Mouse (Mus musculus): ENCODE results near the gene Rflna.

Gene Rflna

GRCm38 (mm10) chr5:125052603-125053488 is 49.8 kb downstream of the Rflna start:
- peak in 1 of 2 experiments; percentile 90 for DNase-seq (ENCODE audit: low spot score in 2 of 2)

- DNase-seq (ENCODE audit: low spot score in 2 of 2): no peak
Measured at GRCm38 (mm10) chr5:125053661-125054060, 50.6 kb downstream of the Rflna start.

DNA sequence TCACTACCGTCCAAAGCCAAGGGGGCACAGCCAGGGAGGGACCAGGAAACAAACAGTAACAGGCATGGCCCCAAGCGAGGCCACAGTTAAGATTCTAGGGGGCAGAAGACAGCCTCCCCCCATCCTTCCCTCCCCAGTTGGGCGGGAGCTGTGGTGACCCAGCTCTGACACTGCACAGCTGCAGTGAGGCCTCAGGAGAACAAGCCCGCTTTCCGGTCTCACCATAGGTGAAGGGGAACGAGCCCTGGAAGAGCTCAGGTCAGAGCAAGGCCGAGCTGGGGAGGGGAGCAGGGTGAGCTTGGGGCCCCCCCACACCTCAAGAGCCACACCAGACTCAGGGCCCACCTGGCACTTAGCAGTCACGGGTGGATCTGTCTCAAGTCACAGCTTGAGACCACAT is 52.9 kb downstream of the Rflna start:
- no peak for DNase-seq (ENCODE audit: low spot score in 2 of 2)

DNA sequence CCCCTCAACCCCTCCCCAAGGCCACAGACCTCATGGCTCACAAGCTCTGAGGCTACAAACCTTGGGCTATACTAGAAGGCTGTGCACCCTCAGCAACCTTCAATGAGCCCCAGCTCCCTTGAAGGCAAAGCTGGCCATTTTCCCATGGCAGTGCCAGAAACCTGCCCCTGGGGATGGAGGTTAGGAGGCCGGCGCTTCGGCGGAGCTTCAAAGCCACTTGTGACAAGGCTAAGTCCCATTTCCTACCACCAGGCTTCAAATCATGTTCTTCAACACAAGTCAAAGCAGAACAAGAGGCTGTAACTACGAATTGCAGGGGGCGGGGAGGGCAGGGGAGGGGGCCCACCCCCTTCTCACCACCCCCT is 53.3 kb downstream of the Rflna start:
- no peak for DNase-seq (ENCODE audit: low spot score in 2 of 2)

DNA sequence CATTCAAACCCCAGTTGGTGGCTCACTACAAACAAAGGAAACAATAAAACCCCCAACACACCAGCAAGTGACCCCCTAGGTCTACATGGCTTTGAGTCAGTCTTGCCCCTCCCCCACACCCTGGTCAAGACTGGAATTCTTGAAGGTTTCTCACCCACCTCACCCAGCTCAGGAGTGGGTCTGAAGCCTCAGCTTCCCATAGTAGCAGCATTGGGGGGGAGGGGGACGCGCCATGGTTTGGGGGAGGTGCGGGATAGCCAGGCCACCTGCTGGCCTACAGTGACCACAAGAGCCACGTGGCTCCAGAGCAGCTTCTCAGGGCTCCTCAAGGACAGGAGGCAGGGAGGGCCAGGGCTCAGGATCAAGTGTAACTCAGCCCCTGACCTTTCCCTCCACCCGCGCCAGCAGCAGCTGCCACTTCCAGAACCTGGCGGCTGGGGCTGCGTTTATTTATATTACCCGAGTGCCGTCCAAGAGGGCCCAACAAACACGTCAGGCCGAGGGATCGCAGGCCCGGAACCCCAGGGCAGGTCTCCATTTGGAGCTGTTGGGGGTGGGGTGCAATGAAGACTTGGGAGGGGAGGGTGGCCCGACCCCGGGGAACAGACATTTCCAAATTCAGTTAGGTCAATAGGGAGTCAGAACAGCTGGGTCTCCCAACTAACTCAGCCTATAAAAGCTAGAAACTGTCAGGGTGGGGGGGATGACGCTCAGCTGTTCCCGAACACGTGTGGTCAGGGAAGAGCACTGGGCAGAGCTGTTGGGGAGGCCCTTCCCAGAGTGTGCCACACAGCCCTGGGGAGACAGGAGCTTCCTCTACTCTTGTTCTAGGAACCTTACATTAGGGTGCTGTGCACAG is 53.9 kb downstream of the Rflna start:
- no peak for DNase-seq (ENCODE audit: low spot score in 2 of 2)

DNA sequence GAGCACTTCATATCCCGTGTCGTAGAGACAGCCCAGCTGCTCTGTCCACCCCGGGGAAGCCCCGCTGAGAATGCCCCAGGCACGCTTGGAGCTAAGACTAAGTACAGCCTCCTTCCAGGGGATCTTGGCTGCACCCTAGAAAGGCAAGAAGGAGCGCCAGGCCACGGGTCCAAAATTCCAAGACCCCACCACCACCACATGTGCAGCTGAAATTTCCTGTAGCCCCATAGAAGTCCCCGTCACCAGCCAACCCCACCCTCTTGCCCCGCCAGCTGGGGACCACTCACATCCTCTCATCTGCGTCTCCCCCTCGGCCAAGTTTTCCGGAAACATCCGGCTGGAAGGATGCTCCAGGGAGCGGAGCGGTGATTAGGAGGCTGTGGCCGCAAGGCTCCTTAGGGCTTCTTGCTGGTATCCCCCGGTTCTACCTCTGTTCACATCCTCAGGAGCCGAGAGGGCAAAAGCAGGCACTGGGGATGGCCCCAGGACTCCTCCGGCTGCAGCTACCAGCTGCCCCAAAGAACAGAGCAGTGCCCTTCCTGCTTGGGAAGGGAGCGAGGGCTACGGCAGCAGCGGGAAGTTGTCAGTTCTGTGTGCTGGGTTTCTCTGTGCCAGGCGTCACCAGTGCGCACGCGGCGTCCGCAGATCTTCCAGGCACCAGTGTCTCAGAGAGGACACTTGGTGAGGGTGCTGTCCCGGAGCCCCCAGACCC is 54.7 kb downstream of the Rflna start:
- peak in 1 of 2 experiments; percentile 36 for DNase-seq (ENCODE audit: low spot score in 2 of 2)

DNA sequence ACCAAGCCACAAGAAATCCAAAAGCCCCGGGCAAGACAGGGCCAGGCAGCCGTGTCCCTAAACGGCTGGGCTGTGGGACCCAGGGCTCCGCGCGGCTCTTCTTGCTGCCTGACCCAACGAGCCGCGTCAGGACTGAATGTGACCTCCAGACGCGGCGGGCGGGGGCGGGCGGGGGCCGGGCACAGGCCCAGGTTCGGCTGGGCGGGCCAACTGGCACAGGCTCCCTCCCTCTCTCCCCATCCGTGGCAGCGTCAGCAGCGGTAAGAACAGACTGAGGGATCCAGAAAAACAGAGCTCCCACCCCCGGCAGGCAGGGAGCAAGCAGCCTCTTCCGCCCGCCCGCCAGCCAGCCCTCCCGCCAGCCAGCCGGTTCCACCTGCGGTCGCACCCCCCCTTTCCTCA is 55.2 kb downstream of the Rflna start:
- DNase-seq (ENCODE audit: low spot score in 2 of 2): peak; percentile 30 to 35

Data from natural killer cell, adult 2 months (primary cell).